Mouse (Mus musculus): Measurements from ENCODE around the gene Polr2l. TPM values are rescaled to one million over a fixed set of nuclear protein-coding genes. Genes with fewer than 3 reads are reported as not detected.
"Not testable (repeated sequence)": the region's sequence is repeated elsewhere in the genome, so short reads cannot be mapped to it uniquely, and the experiment has no call there.

Polr2l gene
- total RNA-seq, 1 experiment from 2014 or later: 14.6 TPM

- no peak for ATAC-seq (replicated peaks; ENCODE audit: insufficient number of reproducible peaks, low FRiP score, low TSS enrichment, poor library complexity, severe bottlenecking)
These were observed 16.8 kb downstream of the Polr2l start for GRCm38 (mm10) chr7:141457986-141458660.

- no peak for ATAC-seq (replicated peaks; ENCODE audit: insufficient number of reproducible peaks, low FRiP score, low TSS enrichment, poor library complexity, severe bottlenecking)
These were observed 17.7 kb downstream of the Polr2l start for GRCm38 (mm10) chr7:141457236-141457635.

GRCm38 (mm10) chr7:141456739-141457138 is 18.2 kb downstream of the Polr2l start:
- no peak for ATAC-seq (replicated peaks; ENCODE audit: insufficient number of reproducible peaks, low FRiP score, low TSS enrichment, poor library complexity, severe bottlenecking)

GRCm38 (mm10) chr7:141455610-141456314 is 19.2 kb downstream of the Polr2l start:
- ATAC-seq (replicated peaks; ENCODE audit: insufficient number of reproducible peaks, low FRiP score, low TSS enrichment, poor library complexity, severe bottlenecking): peak; percentile 46

GRCm38 (mm10) chr7:141454967-141455551 is 19.9 kb downstream of the Polr2l start, which contains the start of gene Pnpla2:
Gene Pnpla2, plus strand, starts transcription at chr7:141455198.
- ATAC-seq (replicated peaks; ENCODE audit: insufficient number of reproducible peaks, low FRiP score, low TSS enrichment, poor library complexity, severe bottlenecking): peak; percentile 67

- no peak for ATAC-seq (replicated peaks; ENCODE audit: insufficient number of reproducible peaks, low FRiP score, low TSS enrichment, poor library complexity, severe bottlenecking)
These were observed 21.3 kb downstream of the Polr2l start for GRCm38 (mm10) chr7:141453636-141454035.

GRCm38 (mm10) chr7:141451928-141452327 is 23.0 kb downstream of the Polr2l start:
- no peak for ATAC-seq (replicated peaks; ENCODE audit: insufficient number of reproducible peaks, low FRiP score, low TSS enrichment, poor library complexity, severe bottlenecking)

GRCm38 (mm10) chr7:141447110-141447991 is 27.6 kb downstream of the Polr2l start, which contains the start of gene Rplp2:
Gene Rplp2, plus strand, starts transcription at chr7:141447370.
- peak; percentile 89 for ATAC-seq (replicated peaks; ENCODE audit: insufficient number of reproducible peaks, low FRiP score, low TSS enrichment, poor library complexity, severe bottlenecking)

- not testable (repeated sequence) for ATAC-seq (replicated peaks; ENCODE audit: insufficient number of reproducible peaks, low FRiP score, low TSS enrichment, poor library complexity, severe bottlenecking)
These were observed 28.6 kb downstream of the Polr2l start for GRCm38 (mm10) chr7:141446374-141446773.

- ATAC-seq (replicated peaks; ENCODE audit: insufficient number of reproducible peaks, low FRiP score, low TSS enrichment, poor library complexity, severe bottlenecking): no peak
These were observed 31.1 kb downstream of the Polr2l start, which contains the start of gene Pidd1 for GRCm38 (mm10) chr7:141443828-141444237. Gene Pidd1, minus strand, starts transcription at chr7:141444025.

- ATAC-seq (replicated peaks; ENCODE audit: insufficient number of reproducible peaks, low FRiP score, low TSS enrichment, poor library complexity, severe bottlenecking): no peak
These were observed 31.7 kb downstream of the Polr2l start for GRCm38 (mm10) chr7:141443081-141443821.

- ATAC-seq (replicated peaks; ENCODE audit: insufficient number of reproducible peaks, low FRiP score, low TSS enrichment, poor library complexity, severe bottlenecking): no peak
These were observed 32.7 kb downstream of the Polr2l start for GRCm38 (mm10) chr7:141442199-141442598.

GRCm38 (mm10) chr7:141441460-141441859 is 33.5 kb downstream of the Polr2l start:
- ATAC-seq (replicated peaks; ENCODE audit: insufficient number of reproducible peaks, low FRiP score, low TSS enrichment, poor library complexity, severe bottlenecking): no peak

- ATAC-seq (replicated peaks; ENCODE audit: insufficient number of reproducible peaks, low FRiP score, low TSS enrichment, poor library complexity, severe bottlenecking): no peak
These were observed 34.3 kb downstream of the Polr2l start for GRCm38 (mm10) chr7:141440613-141441012.

- ATAC-seq (replicated peaks; ENCODE audit: insufficient number of reproducible peaks, low FRiP score, low TSS enrichment, poor library complexity, severe bottlenecking): no peak
These were observed 35.1 kb downstream of the Polr2l start for GRCm38 (mm10) chr7:141439811-141440210.

GRCm38 (mm10) chr7:141439140-141439679 is 35.7 kb downstream of the Polr2l start:
- ATAC-seq (replicated peaks; ENCODE audit: insufficient number of reproducible peaks, low FRiP score, low TSS enrichment, poor library complexity, severe bottlenecking): no peak

GRCm38 (mm10) chr7:141438201-141438968 is 36.5 kb downstream of the Polr2l start:
- ATAC-seq (replicated peaks; ENCODE audit: insufficient number of reproducible peaks, low FRiP score, low TSS enrichment, poor library complexity, severe bottlenecking): no peak

Data from monocyte, adult 5-6 weeks (primary cell).